Comparison of ENCODE assay signal across 21 mouse cellular contexts in genomic region chr3:152163320-152163719, GRCm38 (mm10). TPM values are rescaled to one million over a fixed set of nuclear protein-coding genes. Genes with fewer than 3 reads are reported as not detected.
DNase-seq lines count a peak whose midpoint lies in the region; ATAC-seq and TF ChIP-seq lines count a peak whose summit lies in the region.
"Had no signal": no experiment of that assay in that cellular context is flagged by ENCODE, and none has a peak within 500 bp of the region (broad histone marks: within the 10 kb centered on the region; RNA-seq: fewer than 3 reads in every experiment).

No protein-coding gene starts in this region.

- ATAC-seq in intestine, embryonic 15.5 days, result no peak
- ATAC-seq in forebrain, embryonic 16.5 days, result no peak
- ATAC-seq: activated CD4-positive, CD25-positive, alpha-beta regulatory T cell, adult 4 months; forebrain, embryonic 14.5 days had no signal

- no peaks in the 10 kb centered on the region for H3K27me3 ChIP-seq in intestine, embryonic 15.5 days (replicated peaks)
- H3K27me3 ChIP-seq in small intestine, adult 2 months (ENCODE audit: control insufficient read depth, insufficient read depth, low read length), result no peaks in the 10 kb centered on the region
- H3K27me3 ChIP-seq in forebrain, embryonic 16.5 days (replicated peaks; ENCODE audit: control insufficient read depth, insufficient read depth, low read length), result peaks cover 4% of the 10 kb centered on the region; the same call in 1 of the 2 replicates
- H3K27me3 ChIP-seq: hindbrain, embryonic 15.5 days had no signal

- H3K9ac ChIP-seq in intestine, embryonic 15.5 days, result no peak overlapping the region
- no peak overlapping the region for H3K9ac ChIP-seq in forebrain, embryonic 16.5 days (replicated peaks; ENCODE audit: low read depth, low read length)
- H3K9ac ChIP-seq: heart, embryonic 13.5 days; hindbrain, embryonic 12.5 days; hindbrain, embryonic 15.5 days had no signal

- TF ChIP-seq CTCF in small intestine, adult 2 months (IDR thresholded peaks at IDR 0.05; ENCODE audit: extremely low read depth, insufficient read length, insufficient replicate concordance, low read depth, low read length), result no peak

- WGBS in intestine, embryonic 15.5 days, result 64% methylated on average over 8 of the region's 8 CpGs
- WGBS in small intestine, adult 2 months, result 28% methylated on average over 8 of the region's 8 CpGs
- WGBS in forebrain, embryonic 16.5 days, result 96% methylated on average over 8 of the region's 8 CpGs

- no peak overlapping the region for H3K27ac ChIP-seq in intestine, embryonic 15.5 days
- peak overlapping the region; percentile 42 for H3K27ac ChIP-seq in small intestine, adult 2 months (ENCODE audit: insufficient read depth, low read depth, low read length)
- no peak overlapping the region for H3K27ac ChIP-seq in forebrain, embryonic 16.5 days (ENCODE audit: low read length)
- H3K27ac ChIP-seq: forebrain, embryonic 10.5 days; heart, embryonic 13.5 days; hindbrain, embryonic 12.5 days; hindbrain, embryonic 15.5 days had no signal

- peak overlapping the region; percentile 22 for H3K4me2 ChIP-seq in intestine, embryonic 15.5 days (replicated peaks)
- no peak overlapping the region for H3K4me2 ChIP-seq in forebrain, embryonic 16.5 days (ENCODE audit: low read length)
- H3K4me2 ChIP-seq: heart, embryonic 13.5 days; hindbrain, embryonic 12.5 days; hindbrain, embryonic 15.5 days had no signal

- DNase-seq in heart, adult 11 months, result peak; percentile 70
- DNase-seq in heart, postnatal 4 days, result no peak
- no peak for DNase-seq in kidney, postnatal 25 days
- DNase-seq: adrenal gland, adult 8-10 months; adrenal gland, postnatal 36 days; cerebellum, adult 18-20 months; cerebellum, adult 9-10 months; cerebellum, postnatal 14 days; gastrocnemius, postnatal 25 days; heart, postnatal 14 days had no signal

- H3K9me3 ChIP-seq in intestine, embryonic 15.5 days, result no peaks in the 10 kb centered on the region
- H3K9me3 ChIP-seq in forebrain, embryonic 16.5 days (ENCODE audit: control insufficient read depth, low read length), result no peaks in the 10 kb centered on the region
- H3K9me3 ChIP-seq: forebrain, embryonic 10.5 days; heart, embryonic 13.5 days; hindbrain, embryonic 12.5 days; hindbrain, embryonic 15.5 days had no signal

- no peak for TF ChIP-seq POLR2A in small intestine, adult 2 months (IDR thresholded peaks at IDR 0.05; ENCODE audit: low read depth, low read length)

- no peaks in the 10 kb centered on the region for H3K36me3 ChIP-seq in intestine, embryonic 15.5 days
- peaks cover 3% of the 10 kb centered on the region; the same call in 1 of the 2 replicates for H3K36me3 ChIP-seq in small intestine, adult 2 months (ENCODE audit: control insufficient read depth, insufficient read depth, low read length)
- no peaks in the 10 kb centered on the region for H3K36me3 ChIP-seq in forebrain, embryonic 16.5 days (ENCODE audit: control insufficient read depth, insufficient read depth)
- H3K36me3 ChIP-seq: forebrain, embryonic 10.5 days; heart, embryonic 13.5 days; hindbrain, embryonic 12.5 days; hindbrain, embryonic 15.5 days had no signal

- H3K4me1 ChIP-seq in intestine, embryonic 15.5 days (replicated peaks), result peaks cover 12% of the 10 kb centered on the region; the same call in 1 of the 2 replicates
- H3K4me1 ChIP-seq in small intestine, adult 2 months (ENCODE audit: control insufficient read depth, insufficient read depth, insufficient read length, low read length), result peaks cover 16% of the 10 kb centered on the region
- H3K4me1 ChIP-seq in forebrain, embryonic 16.5 days (replicated peaks; ENCODE audit: control insufficient read depth, insufficient read depth, low read length), result peaks cover 25% of the 10 kb centered on the region

- no peak overlapping the region for H3K4me3 ChIP-seq in intestine, embryonic 15.5 days (replicated peaks)
- H3K4me3 ChIP-seq in small intestine, adult 2 months (ENCODE audit: low read depth, low read length), result peak overlapping the region; percentile 32; the same call in 1 of the 2 replicates
- H3K4me3 ChIP-seq in forebrain, embryonic 16.5 days (replicated peaks; ENCODE audit: low read length), result no peak overlapping the region
- H3K4me3 ChIP-seq: forebrain, embryonic 10.5 days; heart, embryonic 13.5 days; hindbrain, embryonic 12.5 days; hindbrain, embryonic 15.5 days had no signal

RNA-seq across cellular contexts. Expression of gene Gipc2, which starts 2.7 kb away (rescaled TPM):
- total RNA-seq in heart, postnatal 4 days (2021), result 1 to 10 TPM; 3.5 to 4.6 TPM
- polyA plus RNA-seq in intestine, embryonic 15.5 days (2015; fragmentation: Nextera tagmentation; extraction: Ambion mirVana), result 171 and 172 TPM in 2 replicates
- polyA plus RNA-seq in small intestine, adult 2 months (2012; rRNA removed), result 52.0 and 121 TPM in 2 replicates
- polyA plus RNA-seq in forebrain, embryonic 16.5 days (2015; fragmentation: Nextera tagmentation; extraction: Ambion mirVana), result 4.0 and 4.1 TPM in 2 replicates
- total RNA-seq: granulocyte monocyte progenitor cell, adult 5-6 weeks; hematopoietic stem cell, adult 5-6 weeks had no signal
- polyA plus RNA-seq: activated CD4-positive, CD25-positive, alpha-beta regulatory T cell, adult 4 months had no signal

RNA-seq across cellular contexts. Expression of gene Dnajb4, which starts 46.8 kb away (rescaled TPM):
- total RNA-seq in heart, postnatal 4 days (2021), result 10 to 100 TPM; 58.3 to 62.3 TPM
- 23.1 and 25.5 TPM in 2 replicates for polyA plus RNA-seq in intestine, embryonic 15.5 days (2015; fragmentation: Nextera tagmentation; extraction: Ambion mirVana)
- polyA plus RNA-seq in small intestine, adult 2 months (2012; rRNA removed), result 0.48 and 1.4 TPM in 2 replicates
- polyA plus RNA-seq in forebrain, embryonic 16.5 days (2015; fragmentation: Nextera tagmentation; extraction: Ambion mirVana), result 36.3 and 39.8 TPM in 2 replicates

RNA-seq across cellular contexts. Expression of gene Fubp1, which starts 46.9 kb away (rescaled TPM):
- 100 to 1,000 TPM in 1 of 2 experiments, 10 to 100 TPM in 1; 99.9 to 108 TPM for total RNA-seq in heart, postnatal 4 days (2021)
- polyA plus RNA-seq in intestine, embryonic 15.5 days (2015; fragmentation: Nextera tagmentation; extraction: Ambion mirVana), result 177 and 205 TPM in 2 replicates
- 9.3 and 18.4 TPM in 2 replicates for polyA plus RNA-seq in small intestine, adult 2 months (2012; rRNA removed)
- 297 and 302 TPM in 2 replicates for polyA plus RNA-seq in forebrain, embryonic 16.5 days (2015; fragmentation: Nextera tagmentation; extraction: Ambion mirVana)

Comparison
In these comparisons a context has a peak if more than half of its experiments do, and no peak if none do; other contexts are left out.
1. RNA of gene Gipc2, which starts 2.7 kb away (polyA plus RNA-seq): 171 to 172 TPM in intestine, embryonic 15.5 days and 52.0 to 121 TPM in small intestine, adult 2 months; 4.0 to 4.1 TPM in forebrain, embryonic 16.5 days; every median in the first group is over 10 times any median in the second.